Mouse (Mus musculus): ENCODE measurements around the gene Gm49322.

Gm49322 gene

DNA sequence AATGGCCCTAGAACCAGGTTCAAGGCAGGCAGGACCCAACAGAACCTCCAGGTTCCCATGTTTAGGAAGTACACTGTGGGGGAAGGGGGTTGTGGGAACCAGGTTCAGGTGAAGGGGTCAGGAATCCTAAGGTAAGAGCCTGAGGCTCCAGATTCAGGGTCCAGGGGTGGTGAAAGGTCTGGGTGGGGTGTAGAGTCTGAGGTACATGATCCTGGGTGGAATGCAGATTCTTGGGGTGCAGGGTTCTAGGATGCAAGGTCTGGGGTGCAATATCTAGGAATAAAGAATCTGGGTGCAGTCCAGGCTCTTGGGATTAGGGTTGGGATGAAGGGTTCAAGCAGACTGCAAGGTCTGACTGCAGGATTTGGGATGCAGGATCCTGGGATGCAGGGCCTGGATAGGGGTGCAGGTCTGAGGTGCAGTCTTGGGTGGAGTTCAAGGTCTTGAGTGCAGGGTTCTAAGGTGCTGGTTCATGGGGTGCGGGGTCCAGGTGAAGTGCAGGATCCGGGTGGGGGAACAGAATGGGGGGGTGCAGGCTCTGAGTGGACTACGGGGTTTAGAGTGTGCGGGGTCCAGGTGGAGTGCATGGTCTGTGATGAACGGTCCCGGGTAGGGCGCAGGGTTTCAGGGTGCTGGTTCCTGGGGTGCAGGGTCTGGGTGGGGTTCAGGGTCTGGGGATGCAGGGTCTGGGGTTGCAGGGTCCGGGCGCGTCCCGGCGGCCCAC is 49.7 kb downstream of the Gm49322 start:
- no peak for DNase-seq (ENCODE audit: low spot score)

DNA sequence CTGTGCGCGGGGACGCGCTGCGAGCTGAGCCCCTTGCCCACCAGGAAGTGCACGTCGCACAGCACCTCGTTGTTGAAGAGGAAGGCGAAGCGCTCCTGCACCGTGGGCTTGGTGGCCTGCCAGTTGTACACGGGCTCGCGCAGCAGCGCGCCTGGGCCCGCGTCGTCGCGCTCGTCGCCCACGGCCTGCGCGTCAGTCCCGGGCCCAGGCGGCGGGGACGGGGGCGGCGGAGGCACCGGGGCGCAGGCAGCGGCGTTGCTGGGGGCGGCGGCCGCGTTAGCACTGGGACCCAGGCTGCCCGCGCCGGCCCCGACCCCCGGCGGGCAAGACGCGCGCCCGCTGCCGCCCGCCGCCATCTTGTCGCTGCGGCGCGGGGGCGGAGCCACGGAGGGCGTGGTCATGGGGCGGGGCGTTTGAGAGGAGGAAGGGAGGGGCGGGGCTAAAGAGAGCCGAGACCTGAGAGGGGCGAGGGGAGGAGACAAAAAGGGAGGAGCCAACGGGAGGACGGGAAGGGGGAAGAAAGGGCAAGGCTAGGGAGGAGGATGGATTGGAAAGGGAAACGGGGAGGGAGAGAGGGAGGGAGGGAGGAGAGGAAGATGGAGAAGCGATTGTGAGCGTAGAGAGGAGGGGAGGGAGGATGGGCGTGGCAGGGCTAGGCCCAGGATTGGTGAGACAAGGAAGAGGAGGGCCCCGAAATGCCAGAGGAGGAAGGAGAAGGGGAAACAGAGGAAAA is 50.5 kb downstream of the Gm49322 start:
- DNase-seq (ENCODE audit: low spot score) = peak; percentile 98

- DNase-seq (ENCODE audit: low spot score) = no peak
These were observed 51.2 kb downstream of the Gm49322 start, which contains the start of gene Btbd2 for GRCm38 (mm10) chr10:80656863-80657623. TSS of gene Btbd2 (minus strand) at chr10:80657071.

GRCm38 (mm10) chr10:80658194-80658840 is 52.5 kb downstream of the Gm49322 start:
- no peak for DNase-seq (ENCODE audit: low spot score)

- no peak for DNase-seq (ENCODE audit: low spot score)
These were observed 53.0 kb downstream of the Gm49322 start for GRCm38 (mm10) chr10:80658841-80659202.

DNA sequence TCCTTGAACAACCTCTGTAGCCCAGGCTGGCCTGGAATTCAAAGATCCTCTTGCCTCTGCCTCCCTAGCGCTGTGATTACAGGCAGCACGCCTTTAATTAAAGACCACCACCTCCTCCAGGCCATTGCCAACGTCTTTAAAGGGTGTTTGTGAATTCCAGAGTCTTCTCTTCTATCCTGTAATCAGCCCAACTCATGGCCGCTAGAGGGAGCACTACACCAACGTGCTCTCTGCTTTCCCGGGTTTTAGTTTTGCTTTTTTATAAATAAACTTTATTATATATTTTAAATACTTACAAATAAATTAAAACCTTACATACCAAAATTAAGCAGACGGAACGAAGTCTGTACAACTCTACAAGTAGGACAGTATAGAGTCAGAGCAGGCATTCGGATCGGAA is 53.4 kb downstream of the Gm49322 start:
- DNase-seq (ENCODE audit: low spot score) = peak; percentile 86

GRCm38 (mm10) chr10:80661149-80661548 is 55.3 kb downstream of the Gm49322 start:
- DNase-seq (ENCODE audit: low spot score) = peak; percentile 69

- no peak for DNase-seq (ENCODE audit: low spot score)
These were observed 57.8 kb downstream of the Gm49322 start for GRCm38 (mm10) chr10:80663485-80664196.

GRCm38 (mm10) chr10:80664197-80665015 is 58.6 kb downstream of the Gm49322 start:
- peak; percentile 44 for DNase-seq (ENCODE audit: low spot score)

DNA sequence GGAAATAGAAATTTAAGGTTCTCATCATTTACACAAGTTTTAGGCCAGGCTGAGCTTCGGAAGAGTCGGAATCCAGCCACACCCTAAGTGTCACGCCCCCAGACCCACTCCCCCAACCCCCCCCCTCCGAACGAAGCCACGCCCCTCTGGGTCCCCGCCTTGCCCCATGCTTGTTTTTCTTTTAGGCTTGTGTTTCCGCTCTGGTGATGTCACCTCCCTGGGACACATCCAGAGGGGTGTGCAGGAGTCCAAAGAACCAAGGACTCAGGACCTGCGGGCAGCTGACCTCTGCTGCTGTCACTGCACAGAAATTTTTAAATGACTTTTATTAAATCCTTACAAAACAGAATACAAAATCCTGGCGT is 59.2 kb downstream of the Gm49322 start:
- peak; percentile 52 for DNase-seq (ENCODE audit: low spot score)

All from embryo, embryonic 10 days (tissue).